Mouse (Mus musculus): ENCODE data around the gene Slc29a2. TPM values are rescaled to one million over a fixed set of nuclear protein-coding genes. Genes with fewer than 3 reads are reported as not detected.

Gene Slc29a2
- polyA plus RNA-seq, 1 experiment: 24.0 TPM

DNA sequence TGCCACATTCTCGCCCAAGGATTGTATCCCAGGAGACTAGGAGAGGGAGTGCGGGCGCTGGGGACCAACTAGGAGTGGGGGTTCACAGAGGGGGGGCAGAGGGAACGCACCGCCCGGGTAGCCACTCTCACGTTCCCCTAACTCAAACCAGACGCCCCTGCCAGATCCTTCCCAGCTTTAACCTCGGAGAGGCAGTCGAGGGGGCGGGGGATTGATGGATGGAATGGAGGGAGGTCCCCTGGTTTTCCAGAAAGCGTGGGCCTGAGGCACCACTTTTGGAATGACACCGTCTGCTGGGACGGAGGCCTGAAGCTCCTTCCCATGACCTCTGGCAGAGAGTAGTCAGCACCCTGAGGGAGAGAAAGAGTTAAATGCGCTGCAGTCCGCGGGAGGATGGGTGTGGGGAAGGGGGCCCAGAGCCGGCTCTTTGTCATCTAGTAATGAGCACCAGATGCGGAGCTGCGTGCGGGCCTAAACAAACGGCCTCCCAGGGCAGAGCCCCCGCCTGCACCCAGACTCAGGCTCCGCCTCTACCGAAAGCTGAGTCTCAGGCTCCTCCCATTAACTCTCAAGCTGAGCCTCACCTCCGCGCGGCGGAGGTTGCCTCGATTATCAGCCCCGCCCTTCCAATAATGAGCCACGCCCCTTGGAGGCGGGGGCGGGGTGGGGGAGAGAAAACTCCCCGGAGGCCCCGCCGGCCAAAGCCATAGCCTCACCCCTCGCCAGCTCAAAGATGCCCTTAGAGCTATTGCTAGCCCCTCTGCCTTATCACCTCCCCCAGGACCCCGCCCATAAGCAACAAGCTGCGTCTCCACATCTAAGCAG lies 48.1 kb downstream of the Slc29a2 start:
- peak overlapping the region; percentile 23 for H3K4me3 ChIP-seq (replicated peaks; ENCODE audit: insufficient read depth, low read depth, low read length)
- no peaks in the 10 kb centered on the region for H3K27me3 ChIP-seq (ENCODE audit: control insufficient read depth, insufficient read depth, low read length)
- peak in 1 of 2 experiments; percentile 48 for DNase-seq
- no peak for TF ChIP-seq POLR2A (IDR thresholded peaks at IDR 0.05; ENCODE audit: borderline replicate concordance, insufficient read depth, low read length)
- no peak for TF ChIP-seq CTCF (IDR thresholded peaks at IDR 0.05; ENCODE audit: borderline replicate concordance, insufficient read depth, low read depth, low read length)
- H3K27ac ChIP-seq (ENCODE audit: insufficient read depth, low read length): no peak overlapping the region
- 7% methylated on average over 37 of the region's 40 CpGs for WGBS
- peaks cover 10% of the 10 kb centered on the region for H3K4me1 ChIP-seq (ENCODE audit: control insufficient read depth, insufficient read depth, low read length)

DNA sequence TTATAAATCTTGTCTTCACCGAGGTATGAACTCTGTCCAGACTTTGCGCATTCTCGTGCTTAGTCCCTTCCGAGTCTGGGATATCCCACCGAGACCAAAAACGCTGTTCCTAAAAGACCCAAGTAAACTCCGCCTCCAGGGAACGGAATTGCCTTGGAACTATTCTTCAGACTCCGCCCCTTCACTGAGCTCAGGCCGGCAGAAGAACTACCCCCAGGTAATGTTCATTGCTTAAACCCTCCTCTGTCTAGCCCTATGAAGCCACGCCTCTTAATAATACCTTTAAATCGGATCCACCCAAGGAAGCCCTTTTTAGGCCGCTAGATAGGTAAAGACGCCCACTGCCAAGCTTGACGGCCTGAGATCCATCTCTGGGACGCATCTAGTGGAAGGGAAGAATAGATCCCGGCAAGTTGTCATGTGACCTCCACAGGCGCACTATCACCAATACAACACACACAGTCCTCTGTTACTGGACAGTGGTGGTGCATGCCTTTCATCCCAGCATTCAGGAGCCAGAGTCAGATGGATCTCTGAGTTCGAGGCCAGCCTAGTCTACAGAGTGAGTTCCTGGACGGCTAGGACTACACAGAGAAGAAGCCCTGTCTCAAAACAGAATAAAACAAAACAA lies 48.8 kb downstream of the Slc29a2 start:
- DNase-seq: no peak
- Histone ChIP-seq H3K27ac (ENCODE audit: insufficient read depth, low read length) (no peak overlapping the region), H3K27me3 (ENCODE audit: control insufficient read depth, insufficient read depth, low read length) (no peaks in the 10 kb centered on the region), H3K4me1 (ENCODE audit: control insufficient read depth, insufficient read depth, low read length) (peaks cover 7% of the 10 kb centered on the region), H3K4me3 (replicated peaks; ENCODE audit: insufficient read depth, low read depth, low read length) (peak overlapping the region; percentile 11)
- WGBS: 7% methylated on average over 20 of the region's 20 CpGs
- TF ChIP-seq POLR2A (IDR thresholded peaks at IDR 0.05; ENCODE audit: borderline replicate concordance, insufficient read depth, low read length) (no peak), CTCF (IDR thresholded peaks at IDR 0.05; ENCODE audit: borderline replicate concordance, insufficient read depth, low read depth, low read length) (no peak)

DNA sequence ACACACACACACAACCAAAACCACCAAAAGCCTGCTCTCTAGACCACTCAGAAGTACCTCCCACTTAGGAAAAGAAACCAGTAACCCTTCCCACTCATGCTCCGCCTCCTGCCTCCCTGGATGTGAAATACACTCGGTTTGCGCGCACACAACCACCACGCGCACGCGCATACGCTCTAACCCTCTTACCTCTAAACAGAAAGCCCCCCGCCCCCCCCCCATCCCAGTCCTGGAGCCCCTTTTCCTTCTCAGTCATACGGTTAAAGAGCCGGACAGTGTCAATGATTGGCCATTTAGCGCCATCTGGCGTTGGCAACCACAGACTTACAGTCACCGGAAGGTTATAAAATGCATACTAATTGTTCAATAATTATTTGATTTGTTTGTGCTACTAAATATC lies 49.4 kb downstream of the Slc29a2 start:
- peaks cover 7% of the 10 kb centered on the region for H3K4me1 ChIP-seq (ENCODE audit: control insufficient read depth, insufficient read depth, low read length)
- peak; percentile 45 to 53 for DNase-seq
- no peak overlapping the region for H3K4me3 ChIP-seq (replicated peaks; ENCODE audit: insufficient read depth, low read depth, low read length)
- H3K27me3 ChIP-seq (ENCODE audit: control insufficient read depth, insufficient read depth, low read length): no peaks in the 10 kb centered on the region
- WGBS: 2% methylated on average over 15 of the region's 15 CpGs
- H3K27ac ChIP-seq (ENCODE audit: insufficient read depth, low read length): no peak overlapping the region
- peak; percentile 66; the same call in 1 of the 2 replicates for TF ChIP-seq CTCF (IDR thresholded peaks at IDR 0.05; ENCODE audit: borderline replicate concordance, insufficient read depth, low read depth, low read length)
- no peak for TF ChIP-seq POLR2A (IDR thresholded peaks at IDR 0.05; ENCODE audit: borderline replicate concordance, insufficient read depth, low read length)

DNA sequence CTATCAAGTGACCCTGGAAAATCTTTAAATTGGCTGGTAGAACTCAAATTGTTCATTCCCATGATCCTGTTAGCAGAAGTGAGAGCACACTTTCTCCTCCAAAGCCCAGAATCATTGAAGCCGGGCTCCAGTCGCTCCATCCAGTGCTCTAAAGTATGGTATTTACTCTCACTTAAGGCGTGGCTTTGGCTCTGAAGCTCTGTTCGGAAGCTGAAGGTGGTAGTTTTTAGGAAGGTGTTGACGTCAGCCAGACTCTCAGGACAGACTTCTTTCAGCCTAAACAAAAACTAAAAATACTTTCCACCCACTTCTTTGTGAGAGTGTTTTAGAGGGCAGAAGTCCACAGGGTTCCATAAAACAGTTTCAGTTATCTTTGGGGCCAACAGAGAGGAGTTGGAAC lies 49.9 kb downstream of the Slc29a2 start:
- Histone ChIP-seq H3K4me1 (ENCODE audit: control insufficient read depth, insufficient read depth, low read length) (peaks cover 5% of the 10 kb centered on the region), H3K4me3 (replicated peaks; ENCODE audit: insufficient read depth, low read depth, low read length) (no peak overlapping the region), H3K27ac (ENCODE audit: insufficient read depth, low read length) (no peak overlapping the region), H3K27me3 (ENCODE audit: control insufficient read depth, insufficient read depth, low read length) (no peaks in the 10 kb centered on the region)
- TF ChIP-seq POLR2A (IDR thresholded peaks at IDR 0.05; ENCODE audit: borderline replicate concordance, insufficient read depth, low read length) (no peak), CTCF (IDR thresholded peaks at IDR 0.05; ENCODE audit: borderline replicate concordance, insufficient read depth, low read depth, low read length) (no peak)
- 52% methylated on average over 5 of the region's 5 CpGs for WGBS
- no peak for DNase-seq

DNA sequence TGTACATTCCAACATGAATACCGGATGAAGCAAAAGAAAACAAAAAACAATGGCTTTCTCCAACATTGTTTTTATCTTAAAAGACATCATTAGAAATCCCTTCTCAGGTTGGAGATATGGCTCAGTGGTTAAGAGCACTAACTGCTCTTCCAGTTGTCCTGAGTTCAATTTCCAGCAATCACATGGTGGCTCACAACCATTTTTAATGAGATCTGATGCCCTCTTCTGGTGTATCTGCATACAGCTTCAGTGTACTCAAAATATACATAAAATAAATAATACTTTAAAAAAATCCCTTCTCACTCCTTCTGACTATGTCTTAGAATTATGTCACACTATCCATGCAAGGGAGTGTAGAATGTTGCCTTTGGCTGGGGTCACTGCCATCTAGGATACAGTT lies 55.6 kb downstream of the Slc29a2 start:
- DNase-seq: no peak
- Histone ChIP-seq H3K4me1 (ENCODE audit: control insufficient read depth, insufficient read depth, low read length) (peaks cover 9% of the 10 kb centered on the region), H3K27ac (ENCODE audit: insufficient read depth, low read length) (no peak overlapping the region), H3K4me3 (replicated peaks; ENCODE audit: insufficient read depth, low read depth, low read length) (no peak overlapping the region), H3K27me3 (ENCODE audit: control insufficient read depth, insufficient read depth, low read length) (no peaks in the 10 kb centered on the region)
- no peak for TF ChIP-seq POLR2A (IDR thresholded peaks at IDR 0.05; ENCODE audit: borderline replicate concordance, insufficient read depth, low read length)
- WGBS: 96% methylated on average over 1 of the region's 1 CpGs

Other genes starting within 250 kb of the Slc29a2 start
- gene Rbm4, start 230.0 kb upstream of the Slc29a2 start, polyA plus RNA-seq (2012; rRNA removed): 77.5 and 86.1 TPM in 2 replicates
- 14.4 and 17.9 TPM in 2 replicates for gene Gm21992, start 212.2 kb upstream of the Slc29a2 start, polyA plus RNA-seq (2012; rRNA removed)
- gene Rbm14, start 212.2 kb upstream of the Slc29a2 start, polyA plus RNA-seq (2012; rRNA removed): 27.4 and 32.1 TPM in 2 replicates
- gene Ccs, start 184.5 kb upstream of the Slc29a2 start, polyA plus RNA-seq (2012; rRNA removed): 49.5 and 52.7 TPM in 2 replicates
- gene Ccdc87, start 184.5 kb upstream of the Slc29a2 start, polyA plus RNA-seq (2012; rRNA removed): 0.62 and 0.64 TPM in 2 replicates
- gene Ctsf, start 168.7 kb upstream of the Slc29a2 start, polyA plus RNA-seq (2012; rRNA removed): 211 and 216 TPM in 2 replicates
- gene Actn3, start 146.0 kb upstream of the Slc29a2 start, polyA plus RNA-seq (2012; rRNA removed): 1.7 and 2.0 TPM in 2 replicates
- gene Zdhhc24, start 145.2 kb upstream of the Slc29a2 start, polyA plus RNA-seq (2012; rRNA removed): 36.2 and 37.0 TPM in 2 replicates
- 17.6 and 19.2 TPM in 2 replicates for gene Bbs1, start 117.2 kb upstream of the Slc29a2 start, polyA plus RNA-seq (2012; rRNA removed)
- 61.0 and 61.2 TPM in 2 replicates for gene Dpp3, start 95.6 kb upstream of the Slc29a2 start, polyA plus RNA-seq (2012; rRNA removed)
- 22.5 and 22.6 TPM in 2 replicates for gene Peli3, start 80.7 kb upstream of the Slc29a2 start, polyA plus RNA-seq (2012; rRNA removed)
- 68.5 and 74.2 TPM in 2 replicates for gene Mrpl11, start 61.7 kb upstream of the Slc29a2 start, polyA plus RNA-seq (2012; rRNA removed)
- gene Npas4, start 33.5 kb upstream of the Slc29a2 start, polyA plus RNA-seq (2012; rRNA removed): 2.5 and 2.9 TPM in 2 replicates
- 104 and 108 TPM in 2 replicates for gene B4gat1, start 15.0 kb downstream of the Slc29a2 start, polyA plus RNA-seq (2012; rRNA removed)
- gene AC124502.3, start 15.0 kb downstream of the Slc29a2 start, polyA plus RNA-seq (2012; rRNA removed): 5.0 and 5.7 TPM in 2 replicates
- 17.6 and 20.8 TPM in 2 replicates for gene Brms1, start 17.5 kb downstream of the Slc29a2 start, polyA plus RNA-seq (2012; rRNA removed)
- 2.8 and 3.7 TPM in 2 replicates for gene Rin1, start 26.6 kb downstream of the Slc29a2 start, polyA plus RNA-seq (2012; rRNA removed)
- gene Cd248, start 44.2 kb downstream of the Slc29a2 start, polyA plus RNA-seq (2012; rRNA removed): 4.5 and 4.9 TPM in 2 replicates
- gene Tmem151a, start 61.7 kb downstream of the Slc29a2 start, polyA plus RNA-seq (2012; rRNA removed): 84.0 and 102 TPM in 2 replicates
- 98.4 and 103 TPM in 2 replicates for gene Yif1a, start 64.7 kb downstream of the Slc29a2 start, polyA plus RNA-seq (2012; rRNA removed)
- 89.3 and 90.3 TPM in 2 replicates for gene Cnih2, start 74.7 kb downstream of the Slc29a2 start, polyA plus RNA-seq (2012; rRNA removed)
- gene Rab1b, start 83.2 kb downstream of the Slc29a2 start, polyA plus RNA-seq (2012; rRNA removed): 191 and 195 TPM in 2 replicates
- gene Klc2, start 94.7 kb downstream of the Slc29a2 start, polyA plus RNA-seq (2012; rRNA removed): 318 and 338 TPM in 2 replicates
- gene Pacs1, start 249.3 kb downstream of the Slc29a2 start, polyA plus RNA-seq (2012; rRNA removed): 26.7 and 28.0 TPM in 2 replicates

Data from cerebellum, adult 2 months (tissue).